Mouse (Mus musculus) cerebellum, postnatal 10 days (tissue): ENCODE results near the gene Cd300a.

ENCODE experiments used
- DNase-seq, 2 experiments: peaks; one replicate each; pipeline ENCODE4 v3.0.0; 2021; ENCODE audit warnings: mixed read lengths in 2 of 2

Gene Cd300a

GRCm38 (mm10) chr11:114908086-114908485 lies 18.2 kb downstream of the Cd300a start:
- DNase-seq, result no peak

GRCm38 (mm10) chr11:114909538-114909937 lies 19.7 kb downstream of the Cd300a start:
- peak in 1 of 2 experiments; percentile 42 for DNase-seq

- peak; percentile 91 to 93 for DNase-seq
Observed at GRCm38 (mm10) chr11:114912847-114913246, 23.0 kb downstream of the Cd300a start.

DNA sequence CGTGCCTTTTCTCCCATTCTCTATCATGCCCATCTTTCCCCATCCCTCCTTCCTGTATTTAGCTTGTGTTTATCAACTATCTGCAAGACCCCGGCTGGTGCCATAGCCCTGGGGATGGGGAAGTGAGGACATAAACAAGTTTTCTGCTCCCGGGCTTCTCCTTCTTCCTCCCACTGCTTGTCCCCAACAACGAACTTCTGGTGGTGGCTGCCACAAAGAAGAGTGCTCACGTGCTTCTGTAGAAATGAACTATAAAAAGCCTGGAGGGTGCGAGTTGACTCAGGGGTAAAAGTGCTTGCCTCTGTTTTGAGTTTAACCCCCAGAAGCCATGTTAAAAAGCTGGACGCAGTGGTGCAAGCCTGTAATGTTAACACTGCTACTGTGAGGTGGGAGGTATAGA lies 25.1 kb downstream of the Cd300a start:
- DNase-seq, result no peak

DNA sequence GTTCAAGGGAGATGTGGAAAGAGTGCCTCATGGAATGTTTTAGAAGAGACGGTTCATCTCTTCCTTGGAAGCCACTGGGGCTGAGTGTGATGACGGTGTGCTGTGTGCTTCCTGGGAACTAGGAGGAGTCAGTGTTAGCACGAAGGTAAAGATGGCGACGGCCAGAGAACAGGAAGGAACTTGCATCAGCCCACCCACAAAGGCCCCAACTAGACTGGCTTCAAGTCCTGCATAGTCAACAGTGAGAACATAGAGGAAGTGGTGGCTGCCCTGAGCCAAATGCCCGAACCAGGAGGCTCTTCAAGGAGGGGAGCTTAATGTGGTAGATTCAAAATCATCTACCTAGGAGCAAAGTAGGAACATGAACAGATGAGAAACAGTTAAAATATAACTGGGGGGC lies 27.3 kb downstream of the Cd300a start:
- DNase-seq, result no peak

GRCm38 (mm10) chr11:114922439-114922838 lies 32.6 kb downstream of the Cd300a start:
- DNase-seq, result peak; percentile 65 to 71

DNA sequence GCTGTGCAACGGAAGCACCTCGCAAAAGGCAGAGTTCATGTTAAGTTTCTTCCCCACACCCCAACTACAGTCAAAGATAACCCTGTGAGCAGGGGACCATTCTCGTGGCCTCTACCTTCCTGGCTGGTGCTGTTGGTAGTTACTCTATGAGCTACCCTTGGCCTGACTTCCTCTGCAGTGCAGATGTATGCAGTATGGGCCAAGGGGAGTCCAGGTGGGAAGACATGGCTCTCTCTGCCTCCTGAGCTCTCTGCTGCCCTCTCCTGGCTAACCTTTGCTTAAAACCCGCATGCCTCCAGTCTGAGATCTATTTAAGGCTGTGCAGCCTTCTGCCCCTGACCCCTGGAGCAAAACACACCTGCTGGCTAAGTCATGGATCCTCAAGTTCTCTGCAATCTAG lies 34.1 kb downstream of the Cd300a start:
- DNase-seq, result peak; percentile 49 to 53

DNA sequence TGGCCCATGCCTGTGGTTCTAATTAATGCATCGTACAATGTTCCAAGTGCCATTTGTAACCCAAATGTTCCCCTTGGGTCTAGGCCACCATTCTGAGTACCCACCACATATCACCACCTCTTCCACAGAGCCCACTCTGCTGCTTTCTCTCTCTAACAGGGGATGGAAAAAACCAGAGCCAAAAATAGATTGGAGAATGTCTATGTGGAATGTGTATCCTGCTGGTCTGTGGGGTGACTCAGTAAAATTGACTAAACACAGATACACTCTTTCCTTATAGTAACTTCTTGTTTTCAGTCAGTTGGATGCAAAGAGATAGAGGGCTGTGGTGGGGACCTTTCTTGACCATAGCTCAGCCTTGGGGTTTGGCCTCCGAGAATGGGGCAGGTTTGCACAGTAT lies 39.7 kb downstream of the Cd300a start:
- DNase-seq, result no peak

GRCm38 (mm10) chr11:114931041-114931440 lies 41.2 kb downstream of the Cd300a start:
- no peak for DNase-seq

- DNase-seq, result no peak
Observed at GRCm38 (mm10) chr11:114933591-114933990, 43.8 kb downstream of the Cd300a start.

- DNase-seq, result no peak
Observed at GRCm38 (mm10) chr11:114934144-114934543, 44.3 kb downstream of the Cd300a start, which contains the start of gene Cd300lb. Gene Cd300lb (minus strand): TSS chr11:114934386.
